In genomic region chr4:142285471-142285870, GRCm38 (mm10) we compare ENCODE assay signal across 25 mouse cellular contexts. TPM values are rescaled to one million over a fixed set of nuclear protein-coding genes. Genes with fewer than 3 reads are reported as not detected.
A peak's percentile ranks its signal among the peaks of the same experiment; 100 is the strongest.
DNase-seq lines count a peak whose midpoint lies in the region; ATAC-seq and TF ChIP-seq lines count a peak whose summit lies in the region.
"Had no signal": no experiment of that assay in that cellular context is flagged by ENCODE, and none has a peak within 500 bp of the region (broad histone marks: within the 10 kb centered on the region; RNA-seq: fewer than 3 reads in every experiment).

No protein-coding gene starts in this region.

- no peak overlapping the region for H3K4me3 ChIP-seq in intestine, postnatal 0 days (ENCODE audit: low read depth, low read length)
- no peak overlapping the region for H3K4me3 ChIP-seq in intestine, embryonic 16.5 days (ENCODE audit: low read length)
- H3K4me3 ChIP-seq: embryonic facial prominence, embryonic 13.5 days; embryonic facial prominence, embryonic 15.5 days; erythroblast, embryonic 14.5 days; forebrain, embryonic 10.5 days; forebrain, embryonic 12.5 days had no signal

- DNase-seq in ES-CJ7 (ENCODE audit: low read depth, low spot score): peak; percentile 65
- peak; percentile 47 for DNase-seq in ZHBTc4 (ENCODE audit: low read depth, low spot score)
- no peak for DNase-seq in heart, adult 11 months
- DNase-seq: adrenal gland, adult 2 months; adrenal gland, postnatal 10 days; adrenal gland, postnatal 25 days; B cell, adult 2 months; cerebellum, adult 11 months; cerebellum, adult 18-20 months; cerebellum, adult 8-10 months; cerebellum, adult 9-11 months; cerebellum, postnatal 14 days; cerebellum, postnatal 36 days; embryo, embryonic 11 days had no signal

- ATAC-seq in intestine, postnatal 0 days: no peak
- no peak for ATAC-seq in intestine, embryonic 16.5 days
- ATAC-seq: CD4-positive, CD25-positive, alpha-beta regulatory T cell, adult 4 months; forebrain, embryonic 14.5 days; forebrain, embryonic 16.5 days had no signal

- H3K36me3 ChIP-seq in intestine, postnatal 0 days (ENCODE audit: control insufficient read depth, insufficient read depth): no peaks in the 10 kb centered on the region
- no peaks in the 10 kb centered on the region for H3K36me3 ChIP-seq in intestine, embryonic 16.5 days (ENCODE audit: control insufficient read depth, insufficient read depth, low read length)
- H3K36me3 ChIP-seq: embryonic facial prominence, embryonic 13.5 days; embryonic facial prominence, embryonic 15.5 days; forebrain, embryonic 10.5 days; forebrain, embryonic 12.5 days had no signal

- TF ChIP-seq CTCF in intestine, postnatal 0 days (IDR thresholded peaks at IDR 0.05; ENCODE audit: low read depth): 0 out of 2 replicates have a peak, but pooled peaks have one; percentile 3

- H3K4me1 ChIP-seq in intestine, postnatal 0 days (replicated peaks; ENCODE audit: control insufficient read depth, insufficient read depth, low read length): no peaks in the 10 kb centered on the region
- no peaks in the 10 kb centered on the region for H3K4me1 ChIP-seq in intestine, embryonic 16.5 days (ENCODE audit: control insufficient read depth, insufficient read depth, low read length)
- H3K4me1 ChIP-seq: embryonic facial prominence, embryonic 13.5 days; embryonic facial prominence, embryonic 15.5 days; forebrain, embryonic 10.5 days; forebrain, embryonic 12.5 days had no signal

- H3K4me2 ChIP-seq in intestine, postnatal 0 days (replicated peaks; ENCODE audit: low read depth): no peak overlapping the region
- H3K4me2 ChIP-seq in intestine, embryonic 16.5 days (ENCODE audit: low read depth, low read length): no peak overlapping the region
- H3K4me2 ChIP-seq: embryonic facial prominence, embryonic 13.5 days; embryonic facial prominence, embryonic 15.5 days; forebrain, embryonic 12.5 days had no signal

- H3K9ac ChIP-seq in intestine, postnatal 0 days (ENCODE audit: low read depth, low read length): no peak overlapping the region
- H3K9ac ChIP-seq in intestine, embryonic 16.5 days (ENCODE audit: low read depth, low read length): no peak overlapping the region
- H3K9ac ChIP-seq: embryonic facial prominence, embryonic 13.5 days; embryonic facial prominence, embryonic 15.5 days; forebrain, embryonic 12.5 days had no signal

- no peak overlapping the region for H3K27ac ChIP-seq in intestine, postnatal 0 days (ENCODE audit: low read depth, low read length)
- no peak overlapping the region for H3K27ac ChIP-seq in intestine, embryonic 16.5 days (ENCODE audit: low read length)
- H3K27ac ChIP-seq: embryonic facial prominence, embryonic 13.5 days; embryonic facial prominence, embryonic 15.5 days; forebrain, embryonic 10.5 days; forebrain, embryonic 12.5 days had no signal

- H3K9me3 ChIP-seq in intestine, postnatal 0 days (ENCODE audit: control insufficient read depth): no peaks in the 10 kb centered on the region
- H3K9me3 ChIP-seq in intestine, embryonic 16.5 days (ENCODE audit: control insufficient read depth, low read length): no peaks in the 10 kb centered on the region
- H3K9me3 ChIP-seq: embryonic facial prominence, embryonic 13.5 days; embryonic facial prominence, embryonic 15.5 days had no signal

- WGBS in intestine, postnatal 0 days: 97% methylated on average over 2 of the region's 2 CpGs
- WGBS in intestine, embryonic 16.5 days: 91% methylated on average over 2 of the region's 2 CpGs

- no peaks in the 10 kb centered on the region for H3K27me3 ChIP-seq in intestine, postnatal 0 days (replicated peaks; ENCODE audit: control insufficient read depth, insufficient read depth, low read length)
- no peaks in the 10 kb centered on the region for H3K27me3 ChIP-seq in intestine, embryonic 16.5 days (replicated peaks; ENCODE audit: control insufficient read depth, insufficient read depth, low read length)
- H3K27me3 ChIP-seq: CH12.LX; embryonic facial prominence, embryonic 13.5 days; embryonic facial prominence, embryonic 15.5 days; forebrain, embryonic 12.5 days had no signal

RNA-seq across cellular contexts. Expression of gene Kazn, which starts 46.3 kb away (rescaled TPM):
- 17.5 and 20.2 TPM in 2 replicates for polyA plus RNA-seq in intestine, postnatal 0 days (2015; fragmentation: Nextera tagmentation; extraction: Ambion mirVana)
- polyA plus RNA-seq in intestine, embryonic 16.5 days (2015; fragmentation: Nextera tagmentation; extraction: Ambion mirVana): 10.7 and 11.3 TPM in 2 replicates
- polyA plus RNA-seq: CD4-positive, CD25-positive, alpha-beta regulatory T cell, adult 4 months had no signal
